Mouse (Mus musculus) layer of hippocampus, postnatal 14 days (tissue): Measurements from ENCODE around the gene AC129217.1. TPM values are rescaled to one million over a fixed set of nuclear protein-coding genes. Genes with fewer than 3 reads are reported as not detected.
"Not testable (repeated sequence)": the region's sequence is repeated elsewhere in the genome, so short reads cannot be mapped to it uniquely, and the experiment has no call there.

Experiments
- DNase-seq, 2 experiments: peaks; one replicate each; pipeline ENCODE4 v3.0.0; 2021 to 2022; ENCODE audit warnings: low spot score in 2 of 2, mixed read lengths in 1 of 2
- total RNA-seq, 2 experiments: library from RNA; stranded (reverse); gene quantifications; 2 replicates each; pipeline ENCODE4 v1.2.3; 2021

AC129217.1 gene
- total RNA-seq, 2 experiments from 2014 or later: 4.4 TPM; not detected in 1

- DNase-seq: no peak
These were observed 6.9 kb upstream of the AC129217.1 start for GRCm38 (mm10) chr19:8822696-8823095.

DNA sequence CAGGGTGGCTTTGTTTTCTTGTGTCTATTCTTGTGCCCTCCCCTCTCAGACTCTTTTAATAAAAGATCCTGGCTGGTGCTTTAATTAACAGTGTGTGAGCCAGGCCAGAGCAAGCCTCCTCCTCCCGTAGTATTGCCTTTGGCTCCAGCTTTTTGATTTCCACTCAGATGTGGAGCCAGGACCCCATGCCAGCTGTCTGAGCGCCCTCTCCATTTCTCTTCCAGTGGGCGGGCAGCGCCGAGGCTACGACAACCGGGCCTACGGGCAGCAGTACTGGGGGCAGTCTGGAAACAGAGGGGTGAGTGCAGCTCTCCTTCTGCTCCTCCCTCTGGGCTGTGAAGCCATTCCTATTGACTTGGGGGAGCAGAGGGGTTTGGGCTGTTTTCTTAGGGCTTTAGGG, 1.1 kb downstream of the AC129217.1 start:
- DNase-seq: peak; percentile 45 to 78

GRCm38 (mm10) chr19:8831262-8831661, 1.7 kb downstream of the AC129217.1 start:
- no peak for DNase-seq

DNA sequence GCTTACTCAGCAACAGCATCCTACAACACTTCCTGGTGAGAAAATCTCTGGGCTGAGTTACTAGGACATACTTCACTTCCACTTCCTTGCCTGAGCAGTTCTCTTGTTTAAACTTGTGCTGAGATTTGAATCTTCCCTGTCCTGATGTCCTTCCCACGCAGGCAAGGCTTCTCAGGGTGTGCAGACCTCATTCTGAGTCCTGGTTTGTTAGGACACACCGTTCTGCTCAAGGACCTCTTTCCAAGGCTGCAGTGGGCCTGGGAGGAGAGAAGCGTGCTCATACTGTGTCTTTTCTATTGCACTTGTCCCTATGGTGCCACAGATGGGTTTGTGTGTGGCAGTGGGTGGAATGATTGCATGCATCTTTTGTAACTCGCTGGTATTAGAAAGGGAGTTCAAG, 3.4 kb downstream of the AC129217.1 start:
- DNase-seq: no peak

DNA sequence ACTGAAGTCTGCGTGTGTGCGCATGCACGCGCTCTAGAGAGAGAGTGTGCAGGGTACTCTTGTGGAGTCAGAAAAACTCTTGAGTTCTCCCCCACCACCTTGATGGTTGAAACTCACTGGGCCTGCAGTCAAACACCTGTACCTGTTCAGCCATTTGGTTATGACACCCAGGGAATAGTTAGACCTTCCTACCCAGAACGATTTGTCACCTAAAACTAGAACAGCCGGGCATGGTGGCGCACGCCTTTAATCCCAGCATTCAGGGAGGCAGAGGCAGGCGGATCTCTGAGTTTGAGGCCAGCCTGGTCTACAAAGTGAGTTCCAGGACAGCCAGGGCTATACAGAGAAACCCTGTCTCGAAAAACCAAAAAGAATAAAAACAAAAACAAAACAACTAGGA, 6.8 kb downstream of the AC129217.1 start:
- not testable (repeated sequence) for DNase-seq

- DNase-seq: peak; percentile 92
These were observed 7.7 kb downstream of the AC129217.1 start, which contains the start of gene Bscl2 for GRCm38 (mm10) chr19:8837251-8837791. Gene Bscl2, plus strand, starts transcription at chr19:8837467.

- DNase-seq: peak in 1 of 2 experiments; percentile 64
These were observed 8.6 kb downstream of the AC129217.1 start for GRCm38 (mm10) chr19:8838041-8838730.

- peak; percentile 76 to 81 for DNase-seq
These were observed 9.7 kb downstream of the AC129217.1 start, which contains the start of gene Gng3 for GRCm38 (mm10) chr19:8839103-8839907. Gene Gng3, minus strand, starts transcription at chr19:8839194.

DNA sequence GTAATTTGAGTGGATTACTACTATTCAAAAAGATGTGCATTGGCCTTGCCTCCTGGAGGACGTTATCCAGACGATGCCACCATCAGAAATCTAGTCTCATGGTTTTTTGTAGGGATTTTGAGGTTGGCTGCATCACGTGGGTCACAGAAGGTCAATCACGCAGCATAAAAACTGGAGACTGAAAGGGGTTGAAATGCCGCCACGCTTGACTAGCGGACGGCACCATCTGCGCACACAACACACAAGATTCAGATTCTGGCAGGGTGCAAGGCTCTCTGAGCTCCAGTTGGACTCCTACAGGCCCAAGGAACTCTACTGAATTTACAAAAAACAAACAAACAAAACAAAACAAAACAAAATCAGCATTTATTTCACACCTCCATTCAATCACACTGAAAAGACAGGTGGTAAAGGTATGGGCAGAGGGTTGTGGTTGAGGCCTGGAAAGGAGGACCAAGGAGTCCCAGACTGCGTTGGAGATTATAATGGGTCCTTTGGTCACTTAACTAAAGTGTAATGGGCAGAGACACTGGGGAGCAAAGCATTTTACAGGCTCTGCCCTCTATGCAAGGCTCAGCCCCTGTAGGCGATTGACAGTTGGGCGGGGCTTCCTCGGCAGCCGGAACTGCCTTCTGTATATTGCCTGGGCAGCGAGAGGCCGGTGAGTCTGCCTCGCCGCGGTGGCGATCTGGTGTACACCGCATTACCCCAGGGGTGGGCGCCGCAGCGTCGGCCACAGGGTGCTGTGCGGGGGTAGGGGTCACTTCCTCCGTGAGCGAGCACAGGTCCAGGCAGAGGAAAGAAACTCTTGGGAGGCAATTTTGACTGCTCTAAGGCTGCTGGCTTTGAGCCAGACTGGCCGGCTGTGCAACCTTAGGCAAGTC, 10.6 kb downstream of the AC129217.1 start:
- peak; percentile 63 to 76 for DNase-seq

DNA sequence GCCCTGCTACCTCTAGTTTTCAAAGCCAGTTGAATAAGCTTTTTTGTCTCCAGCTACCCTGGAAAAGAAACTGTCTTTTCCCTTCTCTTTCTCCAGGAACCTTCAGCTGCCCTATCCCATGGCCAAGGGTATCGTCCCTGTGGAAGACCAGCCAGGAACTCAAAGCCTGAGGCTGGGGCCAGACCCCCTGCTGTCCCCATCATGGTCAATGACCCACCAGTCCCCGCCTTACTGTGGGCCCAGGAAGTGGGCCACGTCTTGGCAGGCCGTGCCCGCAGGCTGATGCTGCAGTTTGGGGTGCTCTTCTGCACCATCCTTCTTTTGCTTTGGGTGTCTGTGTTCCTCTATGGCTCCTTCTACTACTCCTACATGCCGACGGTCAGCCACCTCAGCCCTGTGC, 11.4 kb downstream of the AC129217.1 start:
- DNase-seq: no peak

- no peak for DNase-seq
These were observed 13.4 kb downstream of the AC129217.1 start for GRCm38 (mm10) chr19:8842961-8843360.

GRCm38 (mm10) chr19:8844371-8845129, 15.0 kb downstream of the AC129217.1 start:
- peak; percentile 70 to 83 for DNase-seq

DNA sequence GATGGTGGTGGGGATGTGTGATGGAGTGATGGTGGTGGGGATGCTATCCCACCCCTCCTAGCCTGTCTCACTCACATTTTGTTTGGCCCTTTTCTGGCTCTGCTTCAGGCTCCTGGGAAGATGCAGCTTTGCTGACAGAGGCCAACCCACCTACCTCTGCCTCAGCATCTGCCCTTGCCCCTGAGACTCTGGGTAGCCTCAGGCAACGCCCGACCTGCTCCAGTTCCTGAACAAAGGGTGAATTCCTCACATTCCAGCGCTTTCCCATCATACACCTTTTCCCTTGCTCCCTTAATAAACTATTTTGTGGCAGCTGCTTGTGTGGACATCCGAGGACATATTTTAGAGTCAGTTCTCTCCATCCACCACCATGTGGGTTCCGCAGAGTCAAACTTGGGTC, 18.8 kb downstream of the AC129217.1 start:
- DNase-seq: no peak

DNA sequence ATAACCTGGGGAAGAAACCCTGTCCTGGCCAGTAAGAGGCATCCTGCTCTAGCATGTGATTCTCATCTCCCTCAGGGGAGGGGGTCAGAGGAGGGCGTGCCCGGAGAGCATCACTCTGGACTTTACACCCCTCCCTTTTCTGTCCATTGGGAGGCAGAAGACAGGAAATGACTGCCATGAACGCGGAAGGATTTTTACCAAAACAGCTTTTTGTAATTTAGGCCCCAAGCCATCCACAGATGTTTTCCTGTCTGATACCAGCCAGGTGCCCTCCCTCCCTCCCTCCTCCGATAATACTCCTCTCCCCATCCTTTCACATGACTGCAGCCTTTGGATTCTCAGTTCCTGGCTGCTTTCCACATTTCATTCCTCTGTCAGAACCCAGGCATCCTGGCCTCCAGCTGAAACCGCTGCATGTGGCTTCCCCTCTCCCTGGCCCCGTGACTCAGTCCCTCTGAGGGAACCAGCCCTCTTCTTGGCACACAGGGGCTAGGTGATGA, 20.9 kb downstream of the AC129217.1 start, which contains the start of gene Lrrn4cl:
Gene Lrrn4cl (plus strand): TSS at position 367 of the 500 bp plus-strand sequence.
- no peak for DNase-seq

DNA sequence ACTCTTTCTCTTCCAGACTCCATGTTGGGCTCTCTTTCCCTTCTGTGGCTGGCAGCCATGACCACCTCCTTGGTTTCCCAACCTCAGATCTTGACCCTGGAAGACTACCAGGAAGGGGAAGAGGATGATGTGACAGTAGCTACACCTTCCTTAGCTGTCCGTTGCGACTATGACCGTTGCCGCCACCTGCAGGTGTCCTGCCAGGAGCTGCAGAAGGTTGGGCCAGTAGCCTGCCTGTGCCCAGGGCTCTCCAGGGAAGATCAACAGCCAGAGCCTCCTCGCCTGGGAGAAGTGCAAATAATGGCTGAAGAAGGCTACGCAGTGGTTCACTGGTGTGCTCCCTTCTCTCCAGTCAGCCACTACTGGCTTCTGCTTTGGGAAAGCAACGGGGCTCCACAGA, 22.1 kb downstream of the AC129217.1 start:
- DNase-seq: no peak

DNA sequence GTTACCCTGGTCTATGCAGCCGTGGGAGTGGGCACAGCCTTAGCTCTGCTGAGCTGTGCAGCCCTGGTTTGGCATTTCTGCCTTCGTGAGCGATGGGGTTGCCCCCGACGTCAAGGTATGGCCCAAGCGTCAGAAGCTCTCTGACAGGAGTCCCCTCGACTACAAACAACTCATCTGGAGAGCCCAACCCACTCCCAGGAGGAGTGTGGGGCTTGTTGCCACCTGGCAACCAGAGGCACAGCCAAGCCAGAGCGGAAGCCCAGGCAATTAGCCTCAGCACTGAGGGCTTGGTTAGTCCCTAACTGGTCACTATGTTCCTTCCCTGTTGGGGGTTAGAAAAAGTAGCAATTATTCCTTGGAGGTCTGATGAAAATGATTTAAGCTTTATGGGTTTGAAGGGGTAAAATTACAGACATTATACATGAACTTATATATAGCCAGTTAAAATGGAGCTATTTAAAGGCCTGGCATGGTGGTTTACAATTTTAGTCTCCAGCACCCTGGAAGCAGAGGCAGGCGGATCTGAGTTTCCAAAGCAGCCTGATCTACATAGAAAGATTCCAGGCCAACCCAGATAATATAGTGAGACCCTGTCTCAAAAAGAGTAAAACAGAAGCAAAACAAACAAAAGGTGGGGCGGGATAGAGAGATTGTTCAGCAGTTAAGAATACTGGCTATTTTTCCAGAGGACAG, 22.8 kb downstream of the AC129217.1 start:
- DNase-seq: no peak

GRCm38 (mm10) chr19:8853117-8853516, 23.5 kb downstream of the AC129217.1 start:
- no peak for DNase-seq

GRCm38 (mm10) chr19:8857689-8858088, 28.1 kb downstream of the AC129217.1 start:
- no peak for DNase-seq

DNA sequence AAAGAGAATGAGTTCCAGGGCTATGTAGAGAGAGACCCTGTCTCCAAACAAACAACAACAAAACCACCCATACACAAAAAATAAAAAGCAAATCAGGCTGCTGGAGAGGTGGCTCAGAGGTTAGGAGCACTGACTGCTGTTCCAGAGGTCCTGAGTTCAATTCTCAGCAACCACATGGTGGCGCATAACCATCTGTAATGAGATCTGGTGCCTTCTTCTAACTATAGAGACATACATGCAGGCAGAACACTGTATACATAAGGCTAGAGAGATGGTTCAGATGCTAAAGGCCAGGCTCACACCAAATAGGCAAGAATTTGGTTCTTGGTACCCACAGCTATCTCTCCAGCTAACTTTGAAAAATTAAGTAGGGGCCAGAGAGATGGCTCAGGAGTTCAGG, 29.4 kb downstream of the AC129217.1 start:
- DNase-seq: no peak
